Mouse (Mus musculus): Measurements from ENCODE around the gene Pidd1.

DNA sequence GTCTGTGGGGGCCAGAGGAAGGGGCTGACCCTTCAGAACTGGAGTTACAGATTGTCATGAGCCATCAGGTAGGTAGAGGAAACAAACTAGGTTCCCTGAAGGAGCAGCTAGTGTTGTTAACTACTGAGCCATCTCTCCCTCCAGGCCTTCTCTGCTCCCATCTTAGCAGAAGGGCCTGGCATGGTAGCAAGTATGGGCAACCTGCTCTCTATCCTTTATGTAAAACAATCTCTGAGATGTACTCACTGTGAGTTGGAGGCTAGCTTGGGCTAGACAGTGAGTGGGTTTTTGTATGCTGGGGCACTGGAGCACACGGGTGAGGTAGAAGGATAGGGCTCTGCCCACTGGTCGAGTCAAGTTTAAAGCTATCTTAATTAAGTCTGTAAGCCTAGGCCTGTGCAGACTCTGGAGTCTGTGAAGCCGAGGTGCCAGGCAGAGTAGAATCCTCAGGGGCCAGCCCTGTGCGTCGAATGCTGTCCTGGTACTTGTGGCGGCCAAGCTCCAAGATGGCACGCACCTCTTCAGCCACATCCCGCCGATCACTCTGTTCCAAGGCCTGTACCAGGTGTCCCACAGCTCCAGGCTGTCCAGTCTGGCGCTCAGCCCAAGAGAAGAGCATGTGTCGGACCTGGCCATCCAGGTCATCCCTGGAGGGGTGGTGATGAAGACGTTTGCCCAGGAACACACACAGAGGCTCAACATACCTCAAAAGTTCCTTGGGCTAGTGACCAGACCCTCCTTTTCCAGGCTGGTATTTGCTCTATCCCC lies 5.4 kb downstream of the Pidd1 start:
- TF ChIP-seq CTCF (IDR thresholded peaks at IDR 0.05; ENCODE audit: borderline replicate concordance, insufficient read depth, low read depth, low read length): no peak
- TF ChIP-seq POLR2A (IDR thresholded peaks at IDR 0.05; ENCODE audit: borderline replicate concordance, insufficient read depth, low read length): no peak
